Mouse (Mus musculus): ENCODE data around the gene Natd1. TPM values are rescaled to one million over a fixed set of nuclear protein-coding genes. Genes with fewer than 3 reads are reported as not detected.

Gene Natd1
- polyA plus RNA-seq, 2 experiments, result 10.7 to 11.1 TPM

DNA sequence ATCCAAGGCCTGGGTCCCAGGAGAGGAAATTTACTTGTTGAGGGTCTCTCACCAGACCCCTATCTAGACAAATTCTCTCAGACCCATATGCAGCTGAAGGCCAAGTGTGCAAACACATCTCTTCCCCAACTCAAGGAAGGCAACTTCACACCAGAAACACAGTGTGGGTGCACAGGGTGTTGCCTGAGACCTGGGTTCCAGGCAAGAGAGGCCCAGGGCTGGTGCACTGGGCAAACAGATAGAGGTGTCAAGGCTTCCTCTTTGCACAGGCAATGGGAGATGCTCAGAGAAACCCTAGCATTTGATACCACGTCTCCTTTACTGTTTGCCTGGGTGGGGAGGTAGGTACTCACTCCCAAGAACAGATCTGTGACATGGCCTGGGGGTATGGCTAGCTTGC, 10.4 kb upstream of the Natd1 start:
- H3K27ac ChIP-seq, result peak overlapping the region; percentile 84
- peak overlapping the region; percentile 64 for H3K4me2 ChIP-seq (ENCODE audit: low read depth)
- peak overlapping the region; percentile 3 to 14; a peak in 2 of 4 replicates for H3K4me3 ChIP-seq (ENCODE audit: insufficient read depth in 1 of 2, low read depth in 2 of 2, low read length in 2 of 2)
- H3K9ac ChIP-seq (replicated peaks), result peak overlapping the region; percentile 58
- H3K4me1 ChIP-seq (replicated peaks; ENCODE audit: control insufficient read depth in 2 of 2, insufficient read depth in 2 of 2, low read length in 1 of 2), result peaks cover 57 to 69% of the 10 kb centered on the region in 2 experiments
- DNase-seq (ENCODE audit: low read depth in 3 of 3, low spot score in 3 of 3) (no peak), ATAC-seq (ENCODE audit: insufficient read depth) (peak; percentile 74)
- no peaks in the 10 kb centered on the region for H3K9me3 ChIP-seq (ENCODE audit: control insufficient read depth, low read length)
- WGBS (ENCODE audit: insufficient replicate concordance), result 35% methylated on average over 1 of the region's 1 CpGs
- no peaks in the 10 kb centered on the region; the same call in 1 of the 2 replicates for H3K36me3 ChIP-seq (replicated peaks; ENCODE audit: control insufficient read depth, insufficient read depth, low read depth)
- no peaks in the 10 kb centered on the region for H3K27me3 ChIP-seq (ENCODE audit: control insufficient read depth, insufficient read depth, low read length)
- TF ChIP-seq EP300 (IDR thresholded peaks at IDR 0.05; ENCODE audit: low read depth) (no peak), CTCF (IDR thresholded peaks at IDR 0.05; ENCODE audit: low read depth) (no peak)

DNA sequence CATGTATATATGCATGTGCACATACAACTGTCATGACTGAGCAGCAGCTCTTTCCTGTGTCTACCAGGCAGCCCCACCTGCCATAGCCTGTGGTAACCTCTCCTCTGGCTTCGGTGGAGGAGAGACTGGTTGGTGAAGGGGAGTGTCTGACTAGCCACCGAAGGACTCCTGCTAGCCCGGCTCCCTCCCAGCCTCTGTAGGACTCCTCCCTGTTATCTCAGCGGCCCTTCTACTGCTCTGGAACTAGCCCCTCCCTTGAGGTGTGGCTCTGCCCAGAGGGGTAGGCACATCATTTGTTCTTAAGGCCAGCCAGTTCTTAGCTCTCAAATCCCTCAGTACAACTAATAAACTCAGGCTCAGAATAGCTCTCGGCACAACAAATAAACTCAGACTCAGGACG, 9.9 kb upstream of the Natd1 start:
- Histone ChIP-seq H3K9me3 (ENCODE audit: control insufficient read depth, low read length) (no peaks in the 10 kb centered on the region), H3K27me3 (ENCODE audit: control insufficient read depth, insufficient read depth, low read length) (no peaks in the 10 kb centered on the region), H3K9ac (replicated peaks) (peak overlapping the region; percentile 58), H3K4me1 (replicated peaks; ENCODE audit: control insufficient read depth in 2 of 2, insufficient read depth in 2 of 2, low read length in 1 of 2) (peaks cover 61 to 74% of the 10 kb centered on the region in 2 experiments), H3K27ac (peak overlapping the region; percentile 84), H3K36me3 (replicated peaks; ENCODE audit: control insufficient read depth, insufficient read depth, low read depth) (no peaks in the 10 kb centered on the region; the same call in 1 of the 2 replicates), H3K4me2 (ENCODE audit: low read depth) (peak overlapping the region; percentile 64), H3K4me3 (ENCODE audit: insufficient read depth in 1 of 2, low read depth in 2 of 2, low read length in 2 of 2) (peak overlapping the region; percentile 14 to 16; a peak in 3 of 4 replicates)
- WGBS (ENCODE audit: insufficient replicate concordance), result 24% methylated on average over 6 of the region's 6 CpGs
- peak; percentile 82 to 87 (median 86) for DNase-seq (ENCODE audit: low read depth in 3 of 3, low spot score in 3 of 3)
- ATAC-seq (ENCODE audit: insufficient read depth), result peak; percentile 92
- 0 out of 2 replicates have a peak, but pooled peaks have one; percentile 17 for TF ChIP-seq CTCF (IDR thresholded peaks at IDR 0.05; ENCODE audit: low read depth)
- peak; percentile 40 for TF ChIP-seq EP300 (IDR thresholded peaks at IDR 0.05; ENCODE audit: low read depth)

DNA sequence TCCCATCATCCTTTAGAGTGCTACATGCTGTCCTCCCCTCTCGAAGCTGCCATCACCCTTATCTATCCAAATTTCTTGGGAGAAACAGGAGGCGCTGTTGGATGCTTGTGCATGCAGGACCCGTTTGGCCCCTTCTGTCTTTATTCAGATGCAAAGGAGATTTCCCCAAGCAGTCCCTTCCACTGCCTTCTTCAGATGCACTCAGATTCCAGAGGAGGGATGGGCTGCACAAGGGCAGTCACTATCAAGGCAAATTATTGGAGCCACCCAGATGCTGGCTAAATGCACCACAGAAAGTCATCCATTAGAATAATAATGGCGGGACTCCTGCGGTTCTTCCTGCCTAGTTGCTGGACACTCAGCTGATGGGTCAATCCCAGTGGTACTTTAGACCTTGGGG, 8.4 kb upstream of the Natd1 start:
- Histone ChIP-seq H3K4me2 (ENCODE audit: low read depth) (peak overlapping the region; percentile 25), H3K4me3 (ENCODE audit: insufficient read depth in 1 of 2, low read depth in 2 of 2, low read length in 2 of 2) (no peak overlapping the region), H3K36me3 (replicated peaks; ENCODE audit: control insufficient read depth, insufficient read depth, low read depth) (no peaks in the 10 kb centered on the region; the same call in 1 of the 2 replicates), H3K27ac (peak overlapping the region; percentile 23), H3K9ac (replicated peaks) (no peak overlapping the region), H3K27me3 (ENCODE audit: control insufficient read depth, insufficient read depth, low read length) (no peaks in the 10 kb centered on the region), H3K9me3 (ENCODE audit: control insufficient read depth, low read length) (no peaks in the 10 kb centered on the region), H3K4me1 (replicated peaks; ENCODE audit: control insufficient read depth in 2 of 2, insufficient read depth in 2 of 2, low read length in 1 of 2) (peaks cover 63 to 75% of the 10 kb centered on the region in 2 experiments)
- no peak for DNase-seq (ENCODE audit: low read depth in 3 of 3, low spot score in 3 of 3)
- TF ChIP-seq CTCF (IDR thresholded peaks at IDR 0.05; ENCODE audit: low read depth) (no peak), EP300 (IDR thresholded peaks at IDR 0.05; ENCODE audit: low read depth) (no peak)
- 77% methylated on average over 5 of the region's 5 CpGs for WGBS (ENCODE audit: insufficient replicate concordance)
- no peak for ATAC-seq (ENCODE audit: insufficient read depth)

DNA sequence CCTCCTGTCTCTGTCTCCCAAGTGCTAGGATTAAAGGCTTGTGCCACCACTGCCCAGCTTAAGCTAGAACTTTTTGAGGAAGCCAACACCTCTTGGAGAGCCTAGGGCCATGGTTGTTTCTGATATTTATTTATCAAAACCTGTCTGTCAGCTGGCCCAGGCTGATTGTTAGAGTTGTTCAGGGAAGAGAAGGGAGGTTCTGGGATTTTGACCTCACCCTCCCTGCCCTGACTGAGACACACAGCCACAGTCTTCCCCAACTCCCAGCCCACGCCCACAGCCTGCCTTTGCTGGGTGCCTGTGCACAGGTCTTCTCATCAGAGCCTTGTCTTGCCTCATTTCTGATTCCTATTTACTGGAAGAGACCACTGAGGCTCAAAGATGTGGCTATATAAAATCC, 7.6 kb upstream of the Natd1 start:
- peaks cover 61 to 74% of the 10 kb centered on the region in 2 experiments for H3K4me1 ChIP-seq (replicated peaks; ENCODE audit: control insufficient read depth in 2 of 2, insufficient read depth in 2 of 2, low read length in 1 of 2)
- H3K27me3 ChIP-seq (ENCODE audit: control insufficient read depth, insufficient read depth, low read length), result no peaks in the 10 kb centered on the region
- no peak overlapping the region for H3K4me3 ChIP-seq (ENCODE audit: insufficient read depth in 1 of 2, low read depth in 2 of 2, low read length in 2 of 2)
- H3K27ac ChIP-seq, result peak overlapping the region; percentile 23
- peak; percentile 60 to 78 (median 73) for DNase-seq (ENCODE audit: low read depth in 3 of 3, low spot score in 3 of 3)
- no peaks in the 10 kb centered on the region for H3K9me3 ChIP-seq (ENCODE audit: control insufficient read depth, low read length)
- no peak for TF ChIP-seq CTCF (IDR thresholded peaks at IDR 0.05; ENCODE audit: low read depth)
- peak; percentile 83 for TF ChIP-seq EP300 (IDR thresholded peaks at IDR 0.05; ENCODE audit: low read depth)
- WGBS (ENCODE audit: insufficient replicate concordance), result 40% methylated on average over 1 of the region's 1 CpGs
- H3K9ac ChIP-seq (replicated peaks), result peak overlapping the region; percentile 47
- peak overlapping the region; percentile 25 for H3K4me2 ChIP-seq (ENCODE audit: low read depth)
- no peaks in the 10 kb centered on the region; the same call in 1 of the 2 replicates for H3K36me3 ChIP-seq (replicated peaks; ENCODE audit: control insufficient read depth, insufficient read depth, low read depth)
- ATAC-seq (ENCODE audit: insufficient read depth), result peak; percentile 63

DNA sequence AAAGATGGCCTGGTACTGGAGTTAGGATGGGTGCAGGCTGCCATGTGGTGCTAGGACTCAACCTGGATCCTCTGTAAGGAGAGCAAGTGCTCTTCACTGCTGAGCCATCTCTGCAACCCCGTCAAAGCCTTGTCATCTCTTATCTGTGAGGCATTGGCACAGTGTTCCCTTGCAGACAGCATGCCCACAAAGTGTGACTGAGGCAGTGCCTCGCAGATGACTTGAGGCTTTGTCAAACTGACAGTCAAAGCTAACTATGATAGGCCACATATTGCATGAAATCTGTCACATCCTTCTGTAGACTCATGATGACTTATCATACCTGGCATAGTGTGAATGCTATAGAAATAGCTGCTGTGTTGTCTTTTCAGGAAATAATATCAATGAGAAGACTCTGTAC, 5.5 kb upstream of the Natd1 start:
- Histone ChIP-seq H3K4me1 (replicated peaks; ENCODE audit: control insufficient read depth in 2 of 2, insufficient read depth in 2 of 2, low read length in 1 of 2) (peaks cover 42 to 59% of the 10 kb centered on the region in 2 experiments), H3K9me3 (ENCODE audit: control insufficient read depth, low read length) (no peaks in the 10 kb centered on the region), H3K4me2 (ENCODE audit: low read depth) (no peak overlapping the region), H3K27ac (peak overlapping the region; percentile 56), H3K9ac (replicated peaks) (no peak overlapping the region), H3K27me3 (ENCODE audit: control insufficient read depth, insufficient read depth, low read length) (no peaks in the 10 kb centered on the region), H3K36me3 (replicated peaks; ENCODE audit: control insufficient read depth, insufficient read depth, low read depth) (no peaks in the 10 kb centered on the region; the same call in 1 of the 2 replicates), H3K4me3 (ENCODE audit: insufficient read depth in 1 of 2, low read depth in 2 of 2, low read length in 2 of 2) (no peak overlapping the region)
- no peak for DNase-seq (ENCODE audit: low read depth in 3 of 3, low spot score in 3 of 3)
- ATAC-seq (ENCODE audit: insufficient read depth), result 0 out of 2 replicates have a peak, but pooled peaks have one; percentile 3
- WGBS (ENCODE audit: insufficient replicate concordance), result 22% methylated on average over 2 of the region's 2 CpGs
- no peak for TF ChIP-seq CTCF (IDR thresholded peaks at IDR 0.05; ENCODE audit: low read depth)
- TF ChIP-seq EP300 (IDR thresholded peaks at IDR 0.05; ENCODE audit: low read depth), result no peak

Data from liver, embryonic 14.5 days (tissue).